Mouse (Mus musculus): ENCODE measurements around the gene Man2a1.

DNA sequence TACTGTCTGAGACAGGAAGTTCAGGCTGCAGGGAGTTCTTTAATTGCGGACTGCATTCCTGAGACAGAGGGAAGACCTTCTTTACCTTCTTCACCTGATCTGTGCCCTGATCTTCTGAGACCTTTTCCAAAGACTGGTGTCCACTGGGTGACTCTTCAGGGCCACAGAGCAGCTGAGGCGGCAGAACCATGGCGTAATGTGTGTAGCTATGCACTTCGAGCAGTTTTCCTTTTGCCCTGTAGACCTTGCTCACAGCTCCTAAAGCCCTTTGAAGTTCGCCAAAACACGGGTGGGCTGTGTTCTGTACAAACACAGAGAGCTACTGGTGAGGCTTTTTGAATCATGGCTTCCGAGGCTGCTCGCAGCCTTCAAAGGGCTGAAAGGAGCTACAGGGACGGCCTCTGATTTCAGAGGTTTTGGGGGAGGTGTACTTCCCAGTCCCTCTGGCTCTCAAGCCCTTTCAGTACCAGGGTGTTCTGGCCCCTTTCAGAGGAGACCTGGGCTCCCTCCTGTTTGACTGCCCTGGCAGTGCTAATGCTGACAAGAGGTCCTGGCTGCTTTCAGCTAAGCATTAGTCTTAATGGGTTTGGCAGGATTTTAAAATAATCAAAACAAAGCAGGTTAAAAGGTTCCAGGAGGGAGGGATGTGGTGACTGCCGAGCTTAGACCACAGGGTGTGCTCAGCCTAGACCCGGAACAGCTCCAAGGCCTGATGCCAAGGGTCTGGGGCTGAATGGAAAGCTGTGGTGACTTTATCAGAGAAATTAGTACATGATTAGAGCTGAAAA, 201.8 kb downstream of the Man2a1 start:
- TF ChIP-seq CTCF (IDR thresholded peaks at IDR 0.05; ENCODE audit: low read depth, low read length) (no peak), EP300 (IDR thresholded peaks at IDR 0.05; ENCODE audit: insufficient read depth, low read depth, low read length) (no peak), POLR2A (IDR thresholded peaks at IDR 0.05; ENCODE audit: insufficient read depth, low read length) (no peak)

Data from ES-Bruce4 (cell line).